Mouse (Mus musculus) lung, embryonic 14.5 days (tissue): Measurements from ENCODE around the gene Tmprss6. TPM values are rescaled to one million over a fixed set of nuclear protein-coding genes. Genes with fewer than 3 reads are reported as not detected.

Experiments
- ATAC-seq: fragments of 200-750 bp; cut with Nextera tagmentation; 2 replicates; pipeline ENCODE4 v1.8.0; 2017; ENCODE audit warnings: mild to moderate bottlenecking, moderate TSS enrichment, moderate library complexity; ENCODE audit not compliant: insufficient read depth
- DNase-seq: peaks from one replicate; pipeline ENCODE4 v3.0.0-alpha.2; 2015
- H3K27ac ChIP-seq: fragments of 300-500 bp; sonication (generic); 2 replicates; pipeline ENCODE4 v1.5.1; 2014; ENCODE audit warnings: low read depth, mild to moderate bottlenecking, moderate library complexity
- H3K27me3 ChIP-seq: fragments of 300-500 bp; sonication (generic); 2 replicates; pipeline ENCODE4 v1.6.1; 2014; ENCODE audit warnings: low read length, control low read depth; ENCODE audit not compliant: insufficient read depth
- H3K36me3 ChIP-seq: fragments of 300-500 bp; sonication (generic); 2 replicates; pipeline ENCODE4 v1.6.1; 2014; ENCODE audit warnings: control low read depth; ENCODE audit not compliant: insufficient read depth
- H3K4me1 ChIP-seq: fragments of 300-500 bp; sonication (generic); 2 replicates; pipeline ENCODE4 v1.6.1; 2014; ENCODE audit warnings: antibody characterized with exemption, control low read depth; ENCODE audit not compliant: insufficient read depth
- H3K4me2 ChIP-seq: fragments of 300-500 bp; sonication (generic); 2 replicates; pipeline ENCODE4 v1.6.1; 2014; ENCODE audit warnings: mild to moderate bottlenecking
- H3K4me3 ChIP-seq: fragments of 300-500 bp; sonication (generic); 2 replicates; pipeline ENCODE4 v1.5.1; 2014; ENCODE audit warnings: low read depth, low read length
- H3K9ac ChIP-seq: fragments of 300-500 bp; sonication (generic); 2 replicates; pipeline ENCODE4 v1.6.1; 2014
- H3K9me3 ChIP-seq: fragments of 300-500 bp; sonication (generic); 2 replicates; pipeline ENCODE4 v1.6.1; 2016; ENCODE audit warnings: low read depth, low read length, control low read depth
- CTCF ChIP-seq: IDR thresholded peaks from 2 replicates; pipeline ENCODE4 v1.5.1; 2016; ENCODE audit warnings: antibody characterized with exemption, low read depth
- WGBS: fragments of 180-500 bp; shearing (Covaris S2); extraction: QIAGEN DNeasy Blood & Tissue Kit; methylation state at CpG from one replicate; pipeline ENCODE4 v1.1.7; 2014; 5-methylcytosine and 5-hydroxymethylcytosine counted together
- polyA plus RNA-seq: library from polyadenylated mRNA; unstranded; fragments of >200 nt; fragmentation: Nextera tagmentation; extraction: Ambion mirVana; gene quantifications from 2 replicates; pipeline ENCODE4 v1.2.1, GENCODE M21; 2014

Gene Tmprss6
- polyA plus RNA-seq, 1 experiment from 2014 or later, result 0.37 TPM

DNA sequence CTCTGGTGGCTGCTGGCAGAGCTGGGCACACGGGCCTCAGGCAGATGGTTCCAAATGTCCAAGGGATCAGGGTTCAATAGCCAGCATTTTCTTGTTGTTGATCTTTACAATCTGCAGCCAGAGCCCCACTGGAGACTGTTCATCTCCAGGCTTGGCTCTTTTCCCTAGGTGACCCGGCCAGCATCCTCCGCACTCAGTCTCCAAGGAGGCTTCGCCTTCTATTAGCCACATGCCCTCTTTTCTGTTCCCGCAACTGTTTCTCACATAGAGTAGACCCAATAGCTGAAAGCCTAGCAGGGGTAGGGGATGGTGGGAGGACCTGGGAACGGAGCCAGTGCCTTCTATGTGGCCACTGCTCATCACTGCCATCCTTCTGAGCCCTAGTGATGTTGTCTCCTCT, 5.0 kb upstream of the Tmprss6 start:
- no peaks in the 10 kb centered on the region for H3K9me3 ChIP-seq
- no peaks in the 10 kb centered on the region for H3K36me3 ChIP-seq
- DNase-seq (no peak), ATAC-seq (no peak)
- H3K27ac ChIP-seq, result no peak overlapping the region
- 77% methylated on average over 6 of the region's 6 CpGs for WGBS
- H3K27me3 ChIP-seq, result no peaks in the 10 kb centered on the region
- no peak overlapping the region for H3K4me3 ChIP-seq
- no peak for TF ChIP-seq CTCF
- H3K4me1 ChIP-seq, result no peaks in the 10 kb centered on the region
- no peak overlapping the region for H3K4me2 ChIP-seq
- no peak overlapping the region for H3K9ac ChIP-seq

DNA sequence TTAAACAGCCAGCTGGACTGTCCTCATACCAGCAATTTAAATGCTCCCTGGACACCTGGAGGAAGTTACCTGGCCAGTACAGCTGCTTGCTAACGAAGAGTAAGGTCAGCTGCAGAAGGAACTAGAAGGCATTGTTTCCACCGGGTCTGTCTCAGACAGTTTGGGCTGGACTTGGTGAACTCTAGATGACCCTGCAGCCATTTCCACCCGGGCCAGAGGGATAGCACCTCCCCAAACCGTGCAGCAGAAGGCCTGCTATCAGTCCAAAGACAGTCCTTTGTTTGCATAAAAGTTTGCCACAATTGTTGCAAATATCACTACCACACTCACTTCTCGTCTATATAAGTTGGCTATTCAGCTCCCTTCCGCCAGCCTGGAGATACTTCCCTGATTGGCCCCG, 3.5 kb upstream of the Tmprss6 start:
- WGBS, result 20% methylated on average over 7 of the region's 7 CpGs
- no peak for TF ChIP-seq CTCF

DNA sequence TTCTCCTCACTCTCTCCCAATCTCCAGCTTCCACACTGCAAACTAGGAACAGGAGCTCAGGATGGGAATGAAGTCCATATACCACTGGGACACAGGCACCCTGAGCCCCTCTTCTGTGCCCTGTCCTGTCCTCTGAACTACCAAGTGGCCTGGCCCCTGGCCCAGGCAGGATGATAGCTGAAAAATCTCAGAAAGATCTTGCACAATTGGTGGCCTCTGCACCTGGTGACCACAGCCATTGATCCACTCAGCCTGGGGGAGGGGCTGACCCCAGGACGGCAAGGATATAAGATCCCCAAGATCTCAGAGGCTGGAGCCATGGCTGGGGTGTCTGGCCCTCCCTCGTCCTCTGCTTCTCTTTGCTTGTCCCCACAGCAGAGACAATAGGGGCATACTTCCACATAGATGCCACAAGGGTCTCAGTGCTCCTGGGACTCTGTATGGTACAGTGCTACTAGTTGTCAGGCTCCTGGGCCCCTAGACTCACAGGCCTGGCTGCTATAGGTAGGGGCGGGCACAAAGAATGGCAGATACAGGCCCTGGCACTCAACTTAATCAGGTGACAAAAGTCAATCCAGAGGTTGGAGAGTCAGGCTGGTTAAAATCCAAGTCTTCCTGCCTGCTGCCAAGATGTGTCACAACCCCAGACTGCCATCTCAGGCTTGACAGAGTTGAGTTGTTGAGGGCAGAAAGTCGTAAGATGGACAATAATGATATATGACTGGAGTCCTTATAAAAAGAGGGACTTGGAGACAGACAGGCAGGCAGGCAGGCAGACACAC, 2.3 kb upstream of the Tmprss6 start:
- no peak for TF ChIP-seq CTCF
- no peak overlapping the region for H3K9ac ChIP-seq
- WGBS, result 66% methylated on average over 4 of the region's 4 CpGs

More for the DNA sequence above, 3.5 kb upstream of the Tmprss6 start:
- no peak overlapping the region for H3K27ac ChIP-seq
- H3K4me1 ChIP-seq, result no peaks in the 10 kb centered on the region
- peak; percentile 56; the same call in 1 of the 2 replicates for ATAC-seq
- H3K4me3 ChIP-seq, result no peak overlapping the region
- H3K9ac ChIP-seq, result no peak overlapping the region
- H3K9me3 ChIP-seq, result no peaks in the 10 kb centered on the region
- peak; percentile 41 for DNase-seq
- no peaks in the 10 kb centered on the region for H3K36me3 ChIP-seq
- no peaks in the 10 kb centered on the region for H3K27me3 ChIP-seq
- no peak overlapping the region for H3K4me2 ChIP-seq

DNA sequence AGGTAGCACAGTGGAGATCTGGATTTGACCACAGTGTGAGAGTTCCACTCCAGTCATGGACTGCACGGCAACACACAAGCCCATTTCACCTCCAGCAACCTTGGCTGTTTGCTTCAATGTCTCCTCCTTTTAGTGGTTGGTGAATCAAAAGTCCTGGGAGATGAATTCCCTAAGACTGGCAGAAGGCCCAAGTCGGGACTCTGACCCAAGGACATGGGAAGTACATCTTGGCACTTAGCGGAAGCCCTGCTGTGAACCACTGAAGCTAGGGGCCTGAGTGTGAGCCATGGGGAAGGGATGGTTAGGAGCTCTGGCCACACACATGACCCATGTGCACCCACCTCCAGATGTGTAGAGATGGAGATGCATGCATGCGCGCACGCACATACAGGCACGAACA, 864 bp downstream of the Tmprss6 start:
- Histone ChIP-seq H3K27me3 (no peaks in the 10 kb centered on the region), H3K27ac (no peak overlapping the region), H3K4me1 (no peaks in the 10 kb centered on the region), H3K4me3 (no peak overlapping the region), H3K9me3 (no peaks in the 10 kb centered on the region), H3K9ac (no peak overlapping the region), H3K36me3 (no peaks in the 10 kb centered on the region), H3K4me2 (no peak overlapping the region)
- ATAC-seq (no peak), DNase-seq (no peak)
- TF ChIP-seq CTCF, result no peak
- 91% methylated on average over 7 of the region's 7 CpGs for WGBS

More for the DNA sequence above, 2.3 kb upstream of the Tmprss6 start:
- Histone ChIP-seq H3K27ac (no peak overlapping the region), H3K4me3 (no peak overlapping the region), H3K36me3 (no peaks in the 10 kb centered on the region), H3K9me3 (no peaks in the 10 kb centered on the region), H3K4me2 (no peak overlapping the region), H3K4me1 (no peaks in the 10 kb centered on the region), H3K27me3 (no peaks in the 10 kb centered on the region)
- ATAC-seq, result no peak
- DNase-seq, result no peak

DNA sequence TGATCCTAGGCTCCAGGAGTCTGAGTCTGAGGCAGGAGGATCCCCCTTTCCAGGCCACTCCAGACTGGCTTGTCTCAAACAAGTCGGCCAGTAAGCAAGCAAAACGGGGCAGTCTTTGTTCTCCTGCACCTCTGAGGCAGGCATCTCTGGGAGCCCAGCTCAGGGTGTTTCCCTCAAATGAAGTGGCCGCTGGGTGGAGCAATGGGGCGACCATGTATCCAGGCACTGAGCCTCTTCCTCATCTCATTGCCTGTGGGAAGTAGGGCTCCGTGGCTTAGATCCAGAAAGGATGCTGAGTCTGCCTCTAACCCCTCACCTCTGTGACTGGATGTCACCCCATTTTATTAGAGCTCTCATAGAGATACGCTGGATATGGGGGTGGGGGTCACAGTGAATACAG, 1.6 kb downstream of the Tmprss6 start:
- H3K4me1 ChIP-seq, result no peaks in the 10 kb centered on the region
- no peak for TF ChIP-seq CTCF
- no peak overlapping the region for H3K4me2 ChIP-seq
- no peak overlapping the region for H3K27ac ChIP-seq
- H3K27me3 ChIP-seq, result no peaks in the 10 kb centered on the region
- 33% methylated on average over 6 of the region's 6 CpGs for WGBS
- ATAC-seq, result no peak
- H3K9ac ChIP-seq, result no peak overlapping the region
- H3K36me3 ChIP-seq, result no peaks in the 10 kb centered on the region
- DNase-seq, result peak; percentile 20
- H3K9me3 ChIP-seq, result no peaks in the 10 kb centered on the region
- H3K4me3 ChIP-seq, result no peak overlapping the region

DNA sequence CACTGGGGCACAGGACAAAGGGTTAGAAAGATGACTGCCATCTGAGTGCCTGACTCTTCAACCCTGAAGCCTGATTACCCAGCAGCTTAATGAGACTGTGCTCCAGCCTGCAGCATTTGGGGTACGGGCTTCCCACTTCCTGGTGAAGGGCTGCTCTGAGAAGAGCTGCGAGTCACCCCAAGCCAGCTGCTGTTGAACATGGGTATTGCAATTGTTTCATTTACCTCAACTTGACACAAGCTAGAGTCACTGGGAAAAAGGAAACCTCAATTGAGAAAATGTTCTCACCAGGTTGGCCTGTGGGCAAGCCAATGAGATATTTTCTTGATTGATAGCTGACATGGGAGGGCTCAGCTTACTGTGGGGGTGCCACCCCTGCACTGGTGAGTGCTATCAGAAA, 5.5 kb downstream of the Tmprss6 start:
- DNase-seq (no peak), ATAC-seq (no peak)
- no peaks in the 10 kb centered on the region for H3K4me1 ChIP-seq
- no peak overlapping the region for H3K4me3 ChIP-seq
- TF ChIP-seq CTCF, result 0 out of 2 replicates have a peak, but pooled peaks have one; percentile 7
- WGBS, result 37% methylated on average over 2 of the region's 2 CpGs
- H3K27me3 ChIP-seq, result no peaks in the 10 kb centered on the region
- no peaks in the 10 kb centered on the region for H3K9me3 ChIP-seq
- no peak overlapping the region for H3K27ac ChIP-seq
- H3K4me2 ChIP-seq, result no peak overlapping the region
- no peaks in the 10 kb centered on the region for H3K36me3 ChIP-seq
- H3K9ac ChIP-seq, result no peak overlapping the region

DNA sequence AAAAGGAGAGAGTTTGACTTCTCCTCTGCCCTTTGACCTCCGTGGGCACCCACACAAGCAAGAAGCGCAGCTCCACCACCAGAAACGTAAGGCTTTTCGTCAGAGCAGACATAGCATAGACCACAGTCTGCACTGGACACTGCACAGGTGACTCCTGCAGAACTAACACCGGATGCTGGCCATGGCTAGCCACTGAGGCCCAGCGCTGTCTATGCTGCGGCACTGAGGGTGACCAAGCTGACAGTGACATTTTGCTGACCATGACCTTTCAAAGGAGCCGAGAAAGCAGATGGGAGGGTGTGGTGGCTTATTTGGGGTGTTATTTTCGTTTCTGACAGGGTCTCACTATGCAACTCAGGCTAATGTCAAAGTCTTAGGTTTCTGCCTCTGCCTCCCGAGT, 11.2 kb downstream of the Tmprss6 start:
- Histone ChIP-seq H3K4me1 (no peaks in the 10 kb centered on the region), H3K9me3 (no peaks in the 10 kb centered on the region), H3K27ac (no peak overlapping the region), H3K27me3 (no peaks in the 10 kb centered on the region), H3K36me3 (no peaks in the 10 kb centered on the region), H3K4me2 (no peak overlapping the region), H3K4me3 (no peak overlapping the region), H3K9ac (no peak overlapping the region)
- ATAC-seq, result no peak
- no peak for TF ChIP-seq CTCF
- DNase-seq, result no peak
- 66% methylated on average over 10 of the region's 10 CpGs for WGBS
